Mouse (Mus musculus) MEL (cell line): Measurements from ENCODE around the gene Ikzf1.

ENCODE experiments used
- CHD1 ChIP-seq: IDR thresholded peaks from 2 replicates; pipeline ENCODE4 v1.6.1; 2012; ENCODE audit warnings: low read depth, mild to moderate bottlenecking, inconsistent platforms, low read length, improper control_type of control experiment
- CTCF ChIP-seq, 3 experiments: IDR thresholded peaks in 2 of 3; conservative IDR thresholded peaks in 1 of 3; 2 replicates each; pipeline ENCODE4 v1.5.1; 2011 to 2012; ENCODE audit warnings: low read length in 3 of 3, low read depth in 2 of 3, mild to moderate bottlenecking in 2 of 3, improper control_type of control experiment in 1 of 3, inconsistent platforms in 1 of 3, mixed read lengths in 1 of 3, moderate library complexity in 1 of 3; ENCODE audit not compliant: control insufficient read depth in 1 of 3, insufficient read depth in 1 of 3, poor library complexity in 1 of 3, severe bottlenecking in 1 of 3
- ELF1 ChIP-seq: IDR thresholded peaks from 2 replicates; pipeline ENCODE4 v1.6.1; 2014; ENCODE audit warnings: low read depth, mild to moderate bottlenecking, inconsistent platforms, low read length, improper control_type of control experiment, moderate library complexity
- ETS1 ChIP-seq: IDR thresholded peaks from 2 replicates; pipeline ENCODE4 v1.6.1; 2012; ENCODE audit warnings: low read depth, mild to moderate bottlenecking, inconsistent platforms, low read length, improper control_type of control experiment, moderate library complexity
- GATA1 ChIP-seq: IDR thresholded peaks from 2 replicates; pipeline ENCODE4 v1.6.1; 2011; ENCODE audit warnings: low read depth, low read length, improper control_type of control experiment
- JUND ChIP-seq: IDR thresholded peaks from 2 replicates; pipeline ENCODE4 v1.6.1; 2011; ENCODE audit warnings: low read depth, mild to moderate bottlenecking, improper control_type of control experiment, low read length
- MAFK ChIP-seq: IDR thresholded peaks from 2 replicates; pipeline ENCODE4 v1.6.1; 2011; ENCODE audit warnings: low read depth, mild to moderate bottlenecking, low read length, improper control_type of control experiment, borderline replicate concordance
- MEF2A ChIP-seq: IDR thresholded peaks from 2 replicates; pipeline ENCODE4 v1.6.1; 2014; ENCODE audit warnings: low read depth, mild to moderate bottlenecking, inconsistent platforms, low read length, improper control_type of control experiment; ENCODE audit not compliant: poor library complexity, insufficient replicate concordance, severe bottlenecking; ENCODE audit errors: extremely low read depth
- POLR2AphosphoS2 ChIP-seq: IDR thresholded peaks from 2 replicates; pipeline ENCODE4 v1.6.1; 2011; ENCODE audit warnings: low read length, improper control_type of control experiment
- TBP ChIP-seq: IDR thresholded peaks from 2 replicates; pipeline ENCODE4 v1.8.0; 2011; ENCODE audit warnings: low read depth, low read length, improper control_type of control experiment
- UBTF ChIP-seq: IDR thresholded peaks from 2 replicates; pipeline ENCODE4 v1.6.1; 2012; ENCODE audit warnings: low read depth, mild to moderate bottlenecking, inconsistent platforms, low read length, improper control_type of control experiment, moderate library complexity, borderline replicate concordance; ENCODE audit not compliant: insufficient read depth
- USF1 ChIP-seq: IDR thresholded peaks from 2 replicates; pipeline ENCODE4 v1.6.1; 2014; ENCODE audit warnings: low read depth, mild to moderate bottlenecking, inconsistent platforms, low read length, improper control_type of control experiment, moderate library complexity
- ZKSCAN1 ChIP-seq: IDR thresholded peaks from 2 replicates; pipeline ENCODE4 v1.6.1; 2012; ENCODE audit warnings: low read depth, mild to moderate bottlenecking, inconsistent platforms, low read length, improper control_type of control experiment, moderate library complexity
- ZMIZ1 ChIP-seq: IDR thresholded peaks from 2 replicates; pipeline ENCODE4 v1.6.1; 2012; ENCODE audit warnings: low read depth, mild to moderate bottlenecking, inconsistent platforms, low read length, improper control_type of control experiment, moderate library complexity

DNA sequence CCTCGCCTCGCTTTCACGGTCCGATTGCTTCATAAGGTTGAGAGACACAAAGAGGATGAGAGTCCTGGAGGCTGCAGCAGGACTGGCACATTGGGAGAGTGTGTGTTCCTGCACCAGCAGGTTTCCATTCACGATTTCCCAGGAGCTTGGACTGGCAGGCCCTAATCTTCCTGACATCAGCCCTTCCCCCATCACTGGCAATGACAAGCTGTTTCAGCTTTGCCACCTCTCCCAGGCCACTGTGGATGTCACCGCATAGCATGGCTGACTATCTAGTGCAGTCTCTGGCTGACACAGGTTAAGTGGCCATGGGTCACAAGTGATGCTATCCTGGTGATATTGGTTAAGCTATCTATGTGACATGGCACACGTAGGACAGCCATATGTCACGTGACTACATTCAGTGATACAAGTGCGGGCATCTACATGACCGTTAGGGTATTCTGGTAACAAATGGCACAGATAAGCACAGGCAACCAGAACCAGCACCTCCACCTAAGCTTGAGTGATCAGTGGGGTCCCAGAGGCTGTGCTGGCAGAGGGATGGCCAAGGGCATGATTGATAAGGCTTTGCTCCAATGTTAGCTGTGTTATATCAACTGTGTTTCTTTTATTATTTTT lies 43.2 kb downstream of the Ikzf1 start:
- no peak for TF ChIP-seq CTCF (IDR thresholded peaks at IDR 0.05 in 2 of 3, conservative IDR thresholded peaks at IDR 0.05 in 1 of 3; ENCODE audit: control insufficient read depth in 1 of 3, insufficient read depth in 1 of 3, low read depth in 2 of 3, low read length in 3 of 3, poor library complexity in 1 of 3, severe bottlenecking in 1 of 3)
- TF ChIP-seq ETS1 = no peak
- TF ChIP-seq USF1 = peak; percentile 68
- TF ChIP-seq POLR2AphosphoS2 = no peak
- no peak for TF ChIP-seq TBP
- no peak for TF ChIP-seq ELF1
- TF ChIP-seq ZKSCAN1 = no peak
- TF ChIP-seq CHD1 = no peak
- TF ChIP-seq UBTF = no peak
- no peak for TF ChIP-seq MEF2A
- TF ChIP-seq GATA1 = peak; percentile 36; the same call in 1 of the 2 replicates
- TF ChIP-seq ZMIZ1 = no peak
- TF ChIP-seq MAFK = no peak
- no peak for TF ChIP-seq JUND
